Mouse (Mus musculus): ENCODE measurements around the gene Mrps2. TPM values are rescaled to one million over a fixed set of nuclear protein-coding genes. Genes with fewer than 3 reads are reported as not detected.

Gene Mrps2
- 15.0 TPM for total RNA-seq (2023)

DNA sequence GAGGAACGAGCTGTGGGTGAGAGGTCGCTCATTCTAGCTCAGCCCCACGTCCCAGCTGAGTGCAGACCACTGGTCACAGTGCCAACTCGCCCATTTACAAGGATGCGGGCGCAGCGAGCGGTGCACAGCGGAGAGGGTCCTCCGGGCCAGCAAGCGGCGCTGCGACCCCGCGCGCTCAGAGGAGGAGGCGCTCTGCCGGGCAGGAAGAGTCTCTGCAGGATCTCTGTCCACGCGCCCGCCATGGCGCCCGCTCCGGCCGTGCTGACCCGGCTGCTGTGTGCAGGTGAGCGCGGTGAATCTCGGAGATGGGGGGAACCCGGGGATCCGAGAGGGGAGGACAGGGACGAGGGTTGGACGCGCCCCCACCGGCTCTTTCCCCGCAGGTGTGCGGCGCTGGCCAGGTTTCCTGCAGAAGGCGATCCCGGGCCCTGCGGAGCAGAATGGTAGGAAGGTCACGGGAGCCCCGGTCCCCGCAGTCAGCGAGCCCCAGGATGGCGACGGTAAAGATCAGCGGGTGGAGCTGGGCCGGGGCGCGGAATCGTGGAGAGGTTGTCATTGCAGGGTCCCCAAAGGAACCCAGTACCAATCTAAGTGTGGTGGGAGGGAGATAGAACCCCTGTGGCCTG is at the start of gene Mrps2:
TSS of gene Mrps2 (plus strand) at position 207 of the 626 bp plus-strand sequence.

GRCm38 (mm10) chr2:28446515-28447314 is 21.2 kb upstream of the Mrps2 start, which contains the start of gene Ppp1r26:
Ppp1r26 (plus strand) TSS chr2:28446800.

DNA sequence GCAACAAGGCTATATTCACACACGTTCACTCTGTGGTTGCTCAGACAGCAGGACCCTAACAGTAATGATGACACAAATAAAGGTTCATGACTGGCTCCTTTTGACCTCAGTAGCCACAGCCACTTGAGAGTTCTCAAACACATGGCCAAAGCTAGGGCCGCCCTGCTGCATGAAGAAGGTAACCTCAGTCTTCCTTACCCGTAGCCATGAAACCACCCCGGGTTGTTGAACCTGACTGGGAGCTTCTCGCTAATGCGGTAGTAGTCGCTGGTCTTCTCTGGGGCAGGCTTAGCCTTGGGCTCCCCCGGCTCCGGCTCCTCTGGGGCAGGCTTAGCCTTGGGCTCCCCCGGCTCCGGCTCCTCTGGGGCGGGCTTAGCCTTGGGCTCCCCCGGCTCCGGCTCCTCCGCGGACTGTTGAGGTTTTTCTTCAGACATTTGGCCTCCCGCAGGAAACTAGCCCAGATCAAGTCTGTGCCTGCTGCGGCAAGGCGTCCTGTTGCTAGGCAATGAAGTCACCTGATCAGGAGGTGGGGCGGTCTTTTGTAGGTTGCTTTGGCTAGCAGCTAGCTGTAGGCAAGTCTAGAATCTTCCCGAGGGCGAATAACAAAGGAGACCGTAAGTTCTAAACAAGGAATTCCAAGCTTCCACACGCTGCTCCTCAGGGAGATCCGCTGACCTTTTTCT is 1.9 kb upstream of the Mrps2 start, which contains the start of gene 1700007K13Rik:
TSS of gene 1700007K13Rik (minus strand) at position 497 of the 683 bp plus-strand sequence.

GRCm38 (mm10) chr2:28496671-28497070 is 28.8 kb downstream of the Mrps2 start, which contains the start of gene Gbgt1:
Gbgt1 (plus strand) TSS chr2:28496891.

GRCm38 (mm10) chr2:28505795-28506194 is 37.9 kb downstream of the Mrps2 start, which contains the start of gene Gm10134:
Gm10134 (plus strand) TSS chr2:28506095.

GRCm38 (mm10) chr2:28512798-28513401 is 45.0 kb downstream of the Mrps2 start, which contains the start of gene Ralgds:
Ralgds (plus strand) TSS chr2:28513125.

Other genes starting within 250 kb of the Mrps2 start
- not detected for gene Ppp1r26, start 21.3 kb upstream of the Mrps2 start, total RNA-seq (2023)
- gene 1700007K13Rik, start 1.7 kb upstream of the Mrps2 start, total RNA-seq (2023): not detected
- gene Gbgt1, start 28.8 kb downstream of the Mrps2 start, total RNA-seq (2023): 0.59 TPM
- not detected for gene Gm10134, start 38.0 kb downstream of the Mrps2 start, total RNA-seq (2023)
- gene Ralgds, start 45.1 kb downstream of the Mrps2 start, total RNA-seq (2023): 63.0 TPM
- gene Cel, start 95.3 kb downstream of the Mrps2 start, total RNA-seq (2023): 1.8 TPM
- gene Gtf3c5, start 115.7 kb downstream of the Mrps2 start, total RNA-seq (2023): 22.3 TPM
- 3.9 TPM for gene Gfi1b, start 153.9 kb downstream of the Mrps2 start, total RNA-seq (2023)
- gene Tsc1, start 173.2 kb downstream of the Mrps2 start, total RNA-seq (2023): 67.9 TPM
- not detected for gene Spaca9, start 231.7 kb downstream of the Mrps2 start, total RNA-seq (2023)
- not detected for gene Ak8, start 232.1 kb downstream of the Mrps2 start, total RNA-seq (2023)